Mouse (Mus musculus): ENCODE results near the gene Apba3. TPM values are rescaled to one million over a fixed set of nuclear protein-coding genes. Genes with fewer than 3 reads are reported as not detected.

Apba3 gene
- polyA plus RNA-seq, 1 experiment from 2014 or later = 83.1 TPM

- ATAC-seq = no peak
- Histone ChIP-seq H3K9me3 (ENCODE audit: control insufficient read depth, low read length) (peaks cover 5% of the 10 kb centered on the region; the same call in 1 of the 2 replicates), H3K4me3 (ENCODE audit: low read length) (peak overlapping the region; percentile 68), H3K27me3 (replicated peaks; ENCODE audit: control insufficient read depth, insufficient read depth, low read length) (no peaks in the 10 kb centered on the region), H3K36me3 (ENCODE audit: control insufficient read depth, insufficient read depth, low read length) (peaks cover 15% of the 10 kb centered on the region; the same call in 1 of the 2 replicates), H3K4me1 (ENCODE audit: control insufficient read depth, insufficient read depth, low read length) (peaks cover 18% of the 10 kb centered on the region), H3K27ac (ENCODE audit: low read length) (no peak overlapping the region), H3K4me2 (ENCODE audit: low read depth, low read length) (peak overlapping the region; percentile 65), H3K9ac (ENCODE audit: low read depth, low read length) (peak overlapping the region; percentile 82)
- 94% methylated on average over 8 of the region's 8 CpGs for WGBS
Measured at GRCm38 (mm10) chr10:81265540-81265939, 1.2 kb upstream of the Apba3 start.

GRCm38 (mm10) chr10:81268056-81268455 lies 1.3 kb downstream of the Apba3 start:
- no peaks in the 10 kb centered on the region for H3K9me3 ChIP-seq (ENCODE audit: control insufficient read depth, low read length)
- peaks cover 25% of the 10 kb centered on the region for H3K4me1 ChIP-seq (ENCODE audit: control insufficient read depth, insufficient read depth, low read length)
- H3K27me3 ChIP-seq (replicated peaks; ENCODE audit: control insufficient read depth, insufficient read depth, low read length) = no peaks in the 10 kb centered on the region
- peak overlapping the region; percentile 79 for H3K4me3 ChIP-seq (ENCODE audit: low read length)
- peak; percentile 60 for ATAC-seq
- 2% methylated on average over 23 of the region's 23 CpGs for WGBS
- peak overlapping the region; percentile 60 for H3K27ac ChIP-seq (ENCODE audit: low read length)
- H3K36me3 ChIP-seq (ENCODE audit: control insufficient read depth, insufficient read depth, low read length) = peaks cover 38% of the 10 kb centered on the region
- peak overlapping the region; percentile 90 for H3K9ac ChIP-seq (ENCODE audit: low read depth, low read length)
- peak overlapping the region; percentile 84 for H3K4me2 ChIP-seq (ENCODE audit: low read depth, low read length)

- H3K9me3 ChIP-seq (ENCODE audit: control insufficient read depth, low read length) = no peaks in the 10 kb centered on the region
- peak overlapping the region; percentile 84 for H3K4me2 ChIP-seq (ENCODE audit: low read depth, low read length)
- peak overlapping the region; percentile 90 for H3K9ac ChIP-seq (ENCODE audit: low read depth, low read length)
- peak overlapping the region; percentile 79 for H3K4me3 ChIP-seq (ENCODE audit: low read length)
- peaks cover 25% of the 10 kb centered on the region for H3K4me1 ChIP-seq (ENCODE audit: control insufficient read depth, insufficient read depth, low read length)
- H3K36me3 ChIP-seq (ENCODE audit: control insufficient read depth, insufficient read depth, low read length) = peaks cover 44% of the 10 kb centered on the region
- no peak for ATAC-seq
- H3K27ac ChIP-seq (ENCODE audit: low read length) = peak overlapping the region; percentile 60
- 74% methylated on average over 16 of the region's 16 CpGs for WGBS
- H3K27me3 ChIP-seq (replicated peaks; ENCODE audit: control insufficient read depth, insufficient read depth, low read length) = no peaks in the 10 kb centered on the region
Measured at GRCm38 (mm10) chr10:81268643-81269412, 2.1 kb downstream of the Apba3 start.

GRCm38 (mm10) chr10:81272356-81272755 lies 5.6 kb downstream of the Apba3 start:
- H3K9me3 ChIP-seq (ENCODE audit: control insufficient read depth, low read length) = no peaks in the 10 kb centered on the region
- no peak overlapping the region for H3K9ac ChIP-seq (ENCODE audit: low read depth, low read length)
- H3K27me3 ChIP-seq (replicated peaks; ENCODE audit: control insufficient read depth, insufficient read depth, low read length) = no peaks in the 10 kb centered on the region
- WGBS = 91% methylated on average over 21 of the region's 21 CpGs
- no peak overlapping the region for H3K4me3 ChIP-seq (ENCODE audit: low read length)
- peaks cover 31% of the 10 kb centered on the region for H3K36me3 ChIP-seq (ENCODE audit: control insufficient read depth, insufficient read depth, low read length)
- H3K27ac ChIP-seq (ENCODE audit: low read length) = no peak overlapping the region
- peaks cover 17% of the 10 kb centered on the region for H3K4me1 ChIP-seq (ENCODE audit: control insufficient read depth, insufficient read depth, low read length)
- peak; percentile 12 for ATAC-seq
- H3K4me2 ChIP-seq (ENCODE audit: low read depth, low read length) = no peak overlapping the region

- no peaks in the 10 kb centered on the region for H3K27me3 ChIP-seq (replicated peaks; ENCODE audit: control insufficient read depth, insufficient read depth, low read length)
- H3K9me3 ChIP-seq (ENCODE audit: control insufficient read depth, low read length) = no peaks in the 10 kb centered on the region
- no peak overlapping the region for H3K4me2 ChIP-seq (ENCODE audit: low read depth, low read length)
- WGBS = 93% methylated on average over 19 of the region's 19 CpGs
- ATAC-seq = no peak
- no peak overlapping the region for H3K9ac ChIP-seq (ENCODE audit: low read depth, low read length)
- H3K4me3 ChIP-seq (ENCODE audit: low read length) = no peak overlapping the region
- H3K27ac ChIP-seq (ENCODE audit: low read length) = no peak overlapping the region
- H3K36me3 ChIP-seq (ENCODE audit: control insufficient read depth, insufficient read depth, low read length) = peaks cover 36% of the 10 kb centered on the region
- peaks cover 12% of the 10 kb centered on the region for H3K4me1 ChIP-seq (ENCODE audit: control insufficient read depth, insufficient read depth, low read length)
Measured at GRCm38 (mm10) chr10:81273842-81274241, 7.1 kb downstream of the Apba3 start.

- Histone ChIP-seq H3K36me3 (ENCODE audit: control insufficient read depth, insufficient read depth, low read length) (peaks cover 28% of the 10 kb centered on the region), H3K4me2 (ENCODE audit: low read depth, low read length) (no peak overlapping the region), H3K4me1 (ENCODE audit: control insufficient read depth, insufficient read depth, low read length) (no peaks in the 10 kb centered on the region; the same call in 1 of the 2 replicates), H3K4me3 (ENCODE audit: low read length) (no peak overlapping the region), H3K27me3 (replicated peaks; ENCODE audit: control insufficient read depth, insufficient read depth, low read length) (no peaks in the 10 kb centered on the region), H3K9ac (ENCODE audit: low read depth, low read length) (no peak overlapping the region), H3K9me3 (ENCODE audit: control insufficient read depth, low read length) (no peaks in the 10 kb centered on the region), H3K27ac (ENCODE audit: low read length) (no peak overlapping the region)
- WGBS = 80% methylated on average over 22 of the region's 22 CpGs
- ATAC-seq = no peak
Measured at GRCm38 (mm10) chr10:81277676-81278075, 10.9 kb downstream of the Apba3 start.

- H3K36me3 ChIP-seq (ENCODE audit: control insufficient read depth, insufficient read depth, low read length) = peaks cover 16% of the 10 kb centered on the region; the same call in 1 of the 2 replicates
- peak overlapping the region; percentile 44; the same call in 1 of the 2 replicates for H3K9ac ChIP-seq (ENCODE audit: low read depth, low read length)
- H3K4me2 ChIP-seq (ENCODE audit: low read depth, low read length) = no peak overlapping the region
- no peaks in the 10 kb centered on the region for H3K9me3 ChIP-seq (ENCODE audit: control insufficient read depth, low read length)
- ATAC-seq = no peak
- no peak overlapping the region for H3K27ac ChIP-seq (ENCODE audit: low read length)
- WGBS = 42% methylated on average over 10 of the region's 10 CpGs
- H3K4me1 ChIP-seq (ENCODE audit: control insufficient read depth, insufficient read depth, low read length) = peaks cover 6% of the 10 kb centered on the region
- peaks cover 5% of the 10 kb centered on the region; the same call in 1 of the 2 replicates for H3K27me3 ChIP-seq (replicated peaks; ENCODE audit: control insufficient read depth, insufficient read depth, low read length)
- no peak overlapping the region for H3K4me3 ChIP-seq (ENCODE audit: low read length)
Measured at GRCm38 (mm10) chr10:81279496-81279895, 12.7 kb downstream of the Apba3 start.

GRCm38 (mm10) chr10:81284189-81284588 lies 17.4 kb downstream of the Apba3 start:
- Histone ChIP-seq H3K4me3 (ENCODE audit: low read length) (peak overlapping the region; percentile 66), H3K27me3 (replicated peaks; ENCODE audit: control insufficient read depth, insufficient read depth, low read length) (peaks cover 10% of the 10 kb centered on the region; the same call in 1 of the 2 replicates), H3K4me2 (ENCODE audit: low read depth, low read length) (peak overlapping the region; percentile 79), H3K9me3 (ENCODE audit: control insufficient read depth, low read length) (no peaks in the 10 kb centered on the region), H3K36me3 (ENCODE audit: control insufficient read depth, insufficient read depth, low read length) (peaks cover 11% of the 10 kb centered on the region; the same call in 1 of the 2 replicates), H3K4me1 (ENCODE audit: control insufficient read depth, insufficient read depth, low read length) (peaks cover 14% of the 10 kb centered on the region), H3K9ac (ENCODE audit: low read depth, low read length) (peak overlapping the region; percentile 45), H3K27ac (ENCODE audit: low read length) (no peak overlapping the region)
- no peak for ATAC-seq
- WGBS = 52% methylated on average over 6 of the region's 6 CpGs

- WGBS = 9% methylated on average over 17 of the region's 17 CpGs
- Histone ChIP-seq H3K4me3 (ENCODE audit: low read length) (peak overlapping the region; percentile 66), H3K4me1 (ENCODE audit: control insufficient read depth, insufficient read depth, low read length) (peaks cover 14% of the 10 kb centered on the region), H3K36me3 (ENCODE audit: control insufficient read depth, insufficient read depth, low read length) (peaks cover 11% of the 10 kb centered on the region; the same call in 1 of the 2 replicates), H3K4me2 (ENCODE audit: low read depth, low read length) (peak overlapping the region; percentile 79), H3K9me3 (ENCODE audit: control insufficient read depth, low read length) (no peaks in the 10 kb centered on the region), H3K27me3 (replicated peaks; ENCODE audit: control insufficient read depth, insufficient read depth, low read length) (peaks cover 10% of the 10 kb centered on the region; the same call in 1 of the 2 replicates), H3K27ac (ENCODE audit: low read length) (peak overlapping the region; percentile 85), H3K9ac (ENCODE audit: low read depth, low read length) (peak overlapping the region; percentile 76)
- ATAC-seq = peak; percentile 27
Measured at GRCm38 (mm10) chr10:81284719-81285118, 18.0 kb downstream of the Apba3 start.

Data from intestine, embryonic 16.5 days (tissue).